Mouse (Mus musculus) layer of hippocampus, adult 6 months (tissue): Measurements from ENCODE around the gene Ccdc59. TPM values are rescaled to one million over a fixed set of nuclear protein-coding genes. Genes with fewer than 3 reads are reported as not detected.

Experiments
- long read RNA-seq, 2 experiments: library from polyadenylated mRNA; unstranded; transcript quantifications; one replicate each; pipeline ENCODE4 v2.0.0; 2019 to 2020
- polyA plus RNA-seq: library from polyadenylated mRNA; unstranded; fragments of <200 nt; fragmentation: Nextera tagmentation; gene quantifications from 2 replicates; pipeline ENCODE4 v1.2.3, GENCODE M21; 2021

Gene Ccdc59
- polyA plus RNA-seq: 47.6 and 50.5 TPM in 2 replicates
- long read RNA-seq, experiment 1, transcript Ccdc59-201 (4 exons, 1,813 nt): major isoform, 30 of 61 reads
- long read RNA-seq, experiment 1, partial matches to known transcripts: 28 of 61 reads
- long read RNA-seq, experiment 1, other reads (novel, unspliced or antisense): 3 of 61 reads
- long read RNA-seq, experiment 2, full-length matches to known transcripts: 51 of 55 reads
- long read RNA-seq, experiment 2, partial matches to known transcripts: 4 of 55 reads
- long read RNA-seq, experiment 2, other reads (novel, unspliced or antisense): 0 of 55 reads

GRCm38 (mm10) chr10:105840928-105841888 lies at the start of gene Ccdc59, which contains the start of gene Mettl25:
TSS of gene Ccdc59 (plus strand) at chr10:105841067.
TSS of gene Mettl25 (minus strand) at chr10:105841380.

Other genes with a start within 250 kb of the Ccdc59 start
- gene Mettl25, start 313 bp downstream of the Ccdc59 start, polyA plus RNA-seq: 9.5 and 10.1 TPM in 2 replicates